Mouse (Mus musculus) subcutaneous adipose tissue, adult 2 months (tissue): ENCODE data around the gene Cyyr1. TPM values are rescaled to one million over a fixed set of nuclear protein-coding genes. Genes with fewer than 3 reads are reported as not detected.

Source experiments
- polyA plus RNA-seq: library from polyadenylated mRNA; depleted of rRNA; stranded (reverse); fragments of >200 nt; gene quantifications from 2 replicates; pipeline ENCODE4 v1.2.3, GENCODE M21; 2012; ENCODE audit warnings: low replicate concordance; rRNA removed

Gene Cyyr1
- 8.7 and 20.2 TPM in 2 replicates for polyA plus RNA-seq

DNA sequence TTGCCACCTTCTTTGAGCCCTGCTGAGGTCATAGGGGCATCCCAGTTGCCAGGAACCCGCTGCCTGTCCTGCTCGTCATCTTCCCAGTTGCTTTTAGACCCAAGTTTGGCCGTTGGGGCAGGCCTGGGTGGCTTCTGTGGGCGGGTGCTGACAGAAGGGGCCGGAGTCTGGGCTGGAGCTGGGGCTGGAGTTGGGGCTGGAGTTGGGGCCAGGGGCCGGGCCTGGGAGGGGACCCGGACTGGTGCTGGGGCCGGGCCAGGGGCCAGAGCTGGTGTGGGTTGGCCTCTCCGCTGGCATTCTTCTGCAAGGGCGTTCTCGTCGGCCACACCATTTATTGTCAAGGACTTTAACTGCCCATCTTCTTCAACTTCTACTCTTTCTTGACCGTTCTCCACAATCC, at the start of gene Cyyr1:
Gene Cyyr1 (minus strand): TSS at position 101 of the 400 bp plus-strand sequence.

Other genes starting within 250 kb of the Cyyr1 start
- gene Adamts1, start 249.7 kb upstream of the Cyyr1 start, polyA plus RNA-seq, result 34.3 and 142 TPM in 2 replicates